Mouse (Mus musculus) embryonic fibroblast, embryonic 13.5 days (primary cell): ENCODE measurements around the gene Olfr164.

Source experiments
- CTCF ChIP-seq: IDR thresholded peaks from 2 replicates; pipeline ENCODE4 v1.5.1; 2011; ENCODE audit warnings: mild to moderate bottlenecking, control low read depth, low read length, moderate library complexity, borderline replicate concordance; ENCODE audit not compliant: insufficient read depth
- POLR2A ChIP-seq: IDR thresholded peaks from 2 replicates; pipeline ENCODE4 v1.6.1; 2011; ENCODE audit warnings: low read depth, mild to moderate bottlenecking, control low read depth, low read length, moderate library complexity

GRCm38 (mm10) chr16:19236719-19237118, 77.1 kb downstream of the Olfr164 start:
- no peak for TF ChIP-seq POLR2A
- TF ChIP-seq CTCF, result no peak
